Mouse (Mus musculus) liver, embryonic 16.5 days (tissue): Measurements from ENCODE around the gene Gbf1. TPM values are rescaled to one million over a fixed set of nuclear protein-coding genes. Genes with fewer than 3 reads are reported as not detected.

Experiments used
- ATAC-seq: fragments of 200-750 bp; cut with Nextera tagmentation; 2 replicates; pipeline ENCODE4 v1.8.0; 2017; ENCODE audit warnings: low read depth, mild to moderate bottlenecking, moderate number of reproducible peaks, moderate library complexity
- H3K27ac ChIP-seq: fragments of 300-500 bp; sonication (generic); 2 replicates; pipeline ENCODE4 v1.5.1; 2014; ENCODE audit warnings: mild to moderate bottlenecking, low read length
- H3K27me3 ChIP-seq: fragments of 300-500 bp; sonication (generic); 2 replicates; pipeline ENCODE4 v1.6.1; 2014; ENCODE audit warnings: low read depth, low read length, mixed read lengths; ENCODE audit not compliant: control insufficient read depth, insufficient read depth
- H3K36me3 ChIP-seq: fragments of 300-500 bp; sonication (generic); 2 replicates; pipeline ENCODE4 v1.6.1; 2014; ENCODE audit warnings: mild to moderate bottlenecking; ENCODE audit not compliant: control insufficient read depth, insufficient read depth
- H3K4me1 ChIP-seq: fragments of 300-500 bp; sonication (generic); 2 replicates; pipeline ENCODE4 v1.6.1; 2014; ENCODE audit warnings: low read depth, low read length, mixed read lengths; ENCODE audit not compliant: control insufficient read depth
- H3K4me2 ChIP-seq: fragments of 300-500 bp; sonication (generic); 2 replicates; pipeline ENCODE4 v1.6.1; 2014; ENCODE audit warnings: low read depth, low read length, mixed read lengths
- H3K4me3 ChIP-seq: fragments of 300-500 bp; sonication (generic); 2 replicates; pipeline ENCODE4 v1.5.1; 2014; ENCODE audit warnings: low read depth, mild to moderate bottlenecking, low read length
- H3K9ac ChIP-seq: fragments of 300-500 bp; sonication (generic); 2 replicates; pipeline ENCODE4 v1.6.1; 2014; ENCODE audit warnings: low read depth, low read length
- H3K9me3 ChIP-seq: fragments of 300-500 bp; sonication (generic); replicated peaks from 2 replicates; pipeline ENCODE4 v1.6.1; 2016; ENCODE audit warnings: low read length; ENCODE audit not compliant: control insufficient read depth
- WGBS: fragments of 180-500 bp; shearing (Covaris S2); extraction: QIAGEN DNeasy Blood & Tissue Kit; methylation state at CpG from one replicate; pipeline ENCODE4 v1.1.7; 2014; ENCODE audit not compliant: insufficient replicate concordance; 5-methylcytosine and 5-hydroxymethylcytosine counted together
- polyA plus RNA-seq: library from polyadenylated mRNA; unstranded; fragments of >200 nt; fragmentation: Nextera tagmentation; extraction: Ambion mirVana; gene quantifications from 2 replicates; pipeline ENCODE4 v1.2.1, GENCODE M21; 2015

Gbf1 gene
- polyA plus RNA-seq, 1 experiment from 2014 or later = 14.8 TPM

DNA sequence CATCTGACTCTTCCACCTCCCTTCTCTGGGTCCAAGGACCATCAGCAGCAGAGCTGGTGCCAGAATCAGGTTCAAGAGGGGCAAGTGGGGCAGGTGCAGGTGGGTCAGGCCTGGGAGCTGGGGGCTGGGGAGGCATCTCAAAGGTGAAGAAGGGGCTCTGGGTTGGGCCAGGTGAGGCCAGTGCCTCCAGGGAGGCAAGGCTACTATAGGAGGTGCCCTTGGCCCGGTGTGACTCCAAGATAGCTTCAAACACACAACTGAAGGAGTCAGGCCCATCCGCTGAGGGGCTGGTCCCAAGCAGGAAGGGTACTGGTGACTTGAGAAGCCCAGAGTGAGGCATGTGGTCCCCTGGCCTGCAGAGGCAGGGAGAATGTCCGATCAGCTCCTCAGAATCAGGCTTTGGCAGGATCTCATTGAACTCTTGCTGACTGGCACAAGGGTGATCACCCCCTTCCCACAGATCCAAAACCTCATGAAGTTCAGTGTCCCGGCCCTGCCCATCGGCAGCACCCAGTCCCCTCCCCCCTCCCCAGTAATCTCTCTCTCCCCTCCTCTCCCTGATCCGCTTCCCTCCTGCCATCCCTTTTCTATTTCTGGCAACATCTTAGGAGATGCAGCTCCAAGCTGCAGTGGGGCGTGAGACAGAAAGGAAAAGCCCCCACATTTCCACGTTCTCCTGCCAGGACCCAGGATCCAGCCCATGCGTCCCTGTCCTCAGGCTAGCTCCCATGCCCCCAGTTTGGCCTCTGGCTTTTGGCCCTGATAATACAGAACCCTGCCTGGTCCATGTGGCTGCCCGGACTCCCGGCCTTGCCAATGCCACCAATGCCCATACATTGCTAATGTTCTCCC, 170.1 kb downstream of the Gbf1 start:
- Histone ChIP-seq H3K27ac (no peak overlapping the region), H3K4me1 (peaks cover 19% of the 10 kb centered on the region), H3K27me3 (peaks cover 100% of the 10 kb centered on the region), H3K36me3 (no peaks in the 10 kb centered on the region), H3K4me2 (no peak overlapping the region), H3K9ac (no peak overlapping the region), H3K4me3 (no peak overlapping the region), H3K9me3 (no peaks in the 10 kb centered on the region)
- no peak for ATAC-seq
- WGBS = 53% methylated on average over 11 of the region's 11 CpGs

DNA sequence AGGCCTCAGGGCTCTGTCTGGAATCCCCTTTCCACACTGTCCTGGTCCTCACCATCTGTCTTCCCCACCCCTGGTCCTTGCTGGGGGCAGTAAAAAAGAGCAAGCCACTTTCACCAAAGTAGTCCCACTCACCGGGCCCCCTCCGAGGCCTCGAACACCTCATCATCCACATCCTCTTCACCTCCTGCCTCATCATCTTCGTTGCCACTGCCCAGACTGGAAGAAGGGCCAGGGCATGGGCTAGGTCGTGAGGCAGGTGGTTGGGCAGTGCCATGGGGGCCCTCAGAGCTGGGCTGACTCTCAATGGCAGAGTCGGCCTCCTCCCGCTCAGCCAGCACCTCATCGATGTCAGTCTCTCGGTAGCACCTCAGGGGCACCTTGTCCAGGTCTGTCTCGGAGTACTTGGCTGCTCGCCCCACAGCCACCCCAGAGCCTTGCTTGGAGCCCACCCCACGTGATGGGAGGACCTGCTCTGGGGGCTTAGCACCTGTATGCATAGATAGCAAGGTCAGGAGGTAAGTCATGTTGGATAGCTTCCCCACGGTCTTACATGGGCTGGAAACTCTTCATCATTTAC, 170.8 kb downstream of the Gbf1 start:
- Histone ChIP-seq H3K9ac (no peak overlapping the region), H3K27ac (no peak overlapping the region), H3K4me3 (no peak overlapping the region), H3K4me1 (peaks cover 18% of the 10 kb centered on the region), H3K4me2 (no peak overlapping the region), H3K9me3 (no peaks in the 10 kb centered on the region), H3K36me3 (no peaks in the 10 kb centered on the region), H3K27me3 (peaks cover 96% of the 10 kb centered on the region)
- WGBS = 65% methylated on average over 13 of the region's 13 CpGs
- ATAC-seq = no peak

DNA sequence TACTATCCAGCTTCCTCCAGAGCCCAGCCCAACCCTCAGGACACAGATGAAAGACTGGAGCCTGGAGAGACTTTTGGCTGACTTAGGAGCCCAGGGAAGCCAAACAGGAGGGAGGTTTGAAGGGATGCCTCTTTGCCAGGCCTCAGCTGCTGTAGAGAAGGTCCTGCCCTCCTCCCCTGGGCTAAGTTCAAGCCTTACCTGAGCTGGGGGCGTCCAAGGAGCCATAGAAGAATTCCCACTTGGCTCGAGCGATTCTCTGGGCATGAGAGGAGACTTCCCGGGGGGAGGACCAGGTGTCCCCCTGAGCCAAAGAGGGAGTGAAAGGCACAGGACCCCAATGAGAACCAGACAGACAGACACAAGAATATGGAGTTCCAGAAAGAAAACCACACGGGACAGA, 171.4 kb downstream of the Gbf1 start:
- Histone ChIP-seq H3K9me3 (no peaks in the 10 kb centered on the region), H3K4me3 (no peak overlapping the region), H3K36me3 (no peaks in the 10 kb centered on the region), H3K4me1 (peaks cover 20% of the 10 kb centered on the region), H3K4me2 (no peak overlapping the region), H3K27ac (no peak overlapping the region), H3K9ac (no peak overlapping the region), H3K27me3 (peaks cover 90% of the 10 kb centered on the region)
- no peak for ATAC-seq
- 52% methylated on average over 5 of the region's 5 CpGs for WGBS

DNA sequence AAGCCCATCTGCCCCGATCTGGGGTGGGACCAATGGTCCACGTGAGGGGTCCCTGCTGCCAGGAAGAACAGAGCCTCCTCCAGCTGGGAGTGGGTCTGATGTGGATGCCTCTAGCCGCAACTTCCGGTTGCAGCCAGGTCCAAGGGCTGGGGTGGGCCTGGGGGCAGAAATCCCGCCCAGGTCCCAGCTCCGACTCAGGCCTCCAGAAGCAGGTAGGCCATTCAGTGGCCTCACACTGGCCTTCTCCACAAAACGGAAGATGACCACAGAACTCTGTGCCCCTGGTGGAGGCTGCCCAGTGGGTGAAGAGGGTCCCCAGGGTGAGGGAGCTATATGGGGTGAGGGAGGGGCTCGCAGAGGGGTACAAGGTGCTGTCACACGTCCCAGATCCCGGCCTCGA, 172.1 kb downstream of the Gbf1 start:
- peaks cover 24% of the 10 kb centered on the region for H3K4me1 ChIP-seq
- ATAC-seq = no peak
- H3K27ac ChIP-seq = no peak overlapping the region
- no peak overlapping the region for H3K9ac ChIP-seq
- H3K4me3 ChIP-seq = no peak overlapping the region
- no peak overlapping the region for H3K4me2 ChIP-seq
- no peaks in the 10 kb centered on the region for H3K9me3 ChIP-seq
- no peaks in the 10 kb centered on the region for H3K36me3 ChIP-seq
- 57% methylated on average over 11 of the region's 11 CpGs for WGBS
- peaks cover 83% of the 10 kb centered on the region for H3K27me3 ChIP-seq

DNA sequence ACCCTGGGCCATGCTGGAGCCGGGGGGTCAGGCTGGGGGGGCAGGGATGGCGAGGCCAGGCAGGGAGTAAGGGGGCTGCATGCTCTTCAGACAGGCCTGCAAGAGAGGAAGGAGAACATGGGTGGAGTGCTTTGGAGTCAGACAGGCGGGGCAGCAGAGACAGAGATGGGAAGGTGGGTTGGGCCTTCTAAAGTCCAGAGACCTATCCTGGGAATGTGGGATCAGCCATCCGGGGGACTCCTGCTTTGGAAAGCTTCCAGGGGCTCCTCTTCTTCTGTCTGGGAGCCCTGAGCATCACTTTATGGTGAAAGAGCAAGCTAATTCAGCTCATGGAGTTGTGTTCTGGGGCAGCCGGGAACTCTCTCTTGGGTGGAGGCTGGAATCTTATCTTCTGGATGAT, 172.6 kb downstream of the Gbf1 start:
- 42% methylated on average over 5 of the region's 5 CpGs for WGBS
- H3K9me3 ChIP-seq = no peaks in the 10 kb centered on the region
- H3K4me1 ChIP-seq = peaks cover 29% of the 10 kb centered on the region
- no peaks in the 10 kb centered on the region for H3K36me3 ChIP-seq
- no peak overlapping the region for H3K9ac ChIP-seq
- no peak for ATAC-seq
- H3K4me3 ChIP-seq = no peak overlapping the region
- H3K27me3 ChIP-seq = peaks cover 77% of the 10 kb centered on the region
- H3K4me2 ChIP-seq = no peak overlapping the region
- no peak overlapping the region for H3K27ac ChIP-seq

DNA sequence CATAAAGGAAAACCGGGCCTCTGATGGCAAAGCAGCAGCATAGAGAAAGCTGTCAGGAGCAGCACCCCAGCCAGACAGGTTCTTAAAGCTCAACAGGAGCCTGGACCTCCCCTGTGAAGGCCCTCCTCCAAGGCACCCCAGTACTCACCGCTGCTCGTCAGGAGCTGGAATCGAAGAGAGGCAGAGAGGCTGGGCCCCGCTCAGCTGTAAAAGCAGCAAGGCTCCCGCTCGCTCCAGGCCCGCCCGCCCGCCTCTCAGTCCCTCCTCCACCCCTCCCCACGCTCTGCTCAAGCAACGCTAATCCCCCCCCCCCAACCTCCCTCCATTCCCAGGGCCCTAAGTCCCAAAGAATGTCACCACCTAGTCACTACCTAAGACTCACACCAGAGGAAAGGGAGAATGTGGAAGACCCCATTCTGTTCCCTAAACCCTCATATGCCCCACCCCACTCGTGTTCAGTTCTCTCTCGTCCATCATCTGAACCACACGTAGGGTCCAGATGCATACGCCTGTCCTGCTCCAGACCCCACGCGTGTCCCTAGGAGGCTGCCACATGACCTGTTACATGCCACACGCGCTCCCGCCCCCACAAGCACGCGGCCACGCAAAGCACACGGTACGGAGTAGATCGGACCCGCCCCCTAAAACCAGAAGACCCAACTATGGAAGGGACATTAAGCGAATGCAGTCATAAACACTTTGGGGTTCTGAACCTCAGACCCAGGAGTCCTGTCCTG, 173.9 kb downstream of the Gbf1 start:
- Histone ChIP-seq H3K27ac (no peak overlapping the region), H3K4me1 (peaks cover 33% of the 10 kb centered on the region), H3K9me3 (no peaks in the 10 kb centered on the region), H3K27me3 (peaks cover 65% of the 10 kb centered on the region), H3K36me3 (0 out of 2 replicates have a peak, but pooled peaks cover under 1% of the 10 kb centered on the region), H3K9ac (no peak overlapping the region), H3K4me2 (no peak overlapping the region), H3K4me3 (no peak overlapping the region)
- ATAC-seq = no peak
- WGBS = 8% methylated on average over 29 of the region's 29 CpGs

DNA sequence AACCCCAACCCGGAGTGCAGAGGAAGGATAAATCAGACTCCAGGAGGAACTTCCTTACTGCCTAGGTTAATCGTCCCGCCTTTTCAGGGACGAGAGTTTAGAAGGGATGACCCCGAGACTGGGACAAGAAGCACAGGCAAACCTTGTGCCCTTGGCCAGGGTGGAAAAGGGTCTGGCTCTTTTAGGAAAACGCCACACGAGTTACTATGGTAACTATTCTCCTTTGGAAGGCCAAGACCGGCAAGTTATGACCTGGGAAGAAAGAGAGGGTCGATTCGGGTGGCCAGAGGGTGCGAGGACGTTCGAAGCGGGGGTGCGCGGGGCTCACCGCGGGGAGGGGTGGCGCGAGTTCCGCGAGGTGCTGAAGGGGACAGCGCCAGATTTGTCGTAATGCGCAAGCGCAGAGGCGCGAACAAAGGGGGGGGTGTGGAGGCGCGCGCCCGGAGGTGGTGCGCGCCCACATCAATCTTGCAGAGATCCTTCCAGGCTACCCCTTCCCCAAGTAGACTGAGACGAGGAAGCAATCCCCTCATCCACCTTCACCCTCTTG, 174.5 kb downstream of the Gbf1 start, which contains the start of gene Psd:
Gene Psd, minus strand, starts transcription at position 401 of the 550 bp plus-strand sequence.
- Histone ChIP-seq H3K4me3 (peak within 1 kb of the TSS; percentile 69), H3K27ac (peak within 1 kb of the TSS; percentile 83), H3K27me3 (peaks cover 58% of the 10 kb centered on the region), H3K9me3 (no peaks in the 10 kb centered on the region), H3K4me2 (peak within 1 kb of the TSS; percentile 100), H3K36me3 (0 out of 2 replicates have a peak, but pooled peaks cover 3% of the 10 kb centered on the region), H3K9ac (peak within 1 kb of the TSS; percentile 68), H3K4me1 (peaks cover 33% of the 10 kb centered on the region)
- no peak for ATAC-seq
- WGBS = under 1% methylated on average over 35 of the region's 35 CpGs

DNA sequence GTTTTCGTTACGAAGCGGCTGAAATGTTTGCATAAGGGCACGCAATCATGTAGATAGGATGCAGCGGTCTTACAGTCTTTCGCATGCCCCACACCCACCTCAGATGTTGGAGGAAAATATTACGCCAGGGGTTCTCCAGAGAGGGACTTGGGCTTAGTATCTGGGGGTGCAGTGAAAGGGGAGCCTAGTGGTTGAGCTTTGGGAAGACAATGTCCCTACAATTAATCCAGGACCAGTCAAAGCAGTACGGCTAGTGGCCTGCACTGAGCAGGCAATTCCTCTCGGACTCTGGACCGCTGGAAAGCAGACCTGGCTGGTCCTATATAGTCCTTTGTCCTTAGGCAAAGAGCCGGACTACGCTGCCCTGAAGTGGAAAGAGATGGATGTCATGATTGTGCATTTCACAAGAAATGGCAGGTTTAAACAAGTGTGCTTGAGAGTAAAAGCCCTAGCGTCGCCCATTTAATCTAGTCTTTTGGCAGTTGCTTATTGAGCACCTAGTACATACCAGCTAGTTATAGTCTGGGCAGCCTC, 175.3 kb downstream of the Gbf1 start:
- H3K4me1 ChIP-seq = peaks cover 33% of the 10 kb centered on the region
- H3K27me3 ChIP-seq = peaks cover 51% of the 10 kb centered on the region
- no peaks in the 10 kb centered on the region for H3K9me3 ChIP-seq
- H3K36me3 ChIP-seq = 0 out of 2 replicates have a peak, but pooled peaks cover 3% of the 10 kb centered on the region
- 21% methylated on average over 14 of the region's 14 CpGs for WGBS
- peak overlapping the region; percentile 68; the same call in 1 of the 2 replicates for H3K9ac ChIP-seq
- H3K4me2 ChIP-seq = peak overlapping the region; percentile 100
- H3K4me3 ChIP-seq = peak overlapping the region; percentile 69
- peak overlapping the region; percentile 83 for H3K27ac ChIP-seq
- ATAC-seq = no peak
